Mouse (Mus musculus) MEL (cell line): ENCODE results near the gene Vipr1. TPM values are rescaled to one million over a fixed set of nuclear protein-coding genes. Genes with fewer than 3 reads are reported as not detected.

ENCODE experiments used
- polyA plus RNA-seq, 2 experiments: library from polyadenylated mRNA; stranded (reverse) in 1 of 2; unstranded in 1 of 2; fragments of >175 nt in 1 of 2; fragments of >200 nt in 1 of 2; gene quantifications; 2 replicates each; pipeline versions ENCODE4 v1.2.1 to v1.2.4; 2012; ENCODE audit warnings: low replicate concordance in 2 of 2, low read depth in 1 of 2; ENCODE audit not compliant: insufficient read length in 2 of 2, insufficient read depth in 1 of 2, missing spikeins in 1 of 2
- total RNA-seq: library from RNA; depleted of rRNA; stranded (reverse); fragments of 300-350 nt; gene quantifications from 2 replicates; pipeline ENCODE4 v1.2.3, GENCODE M21; 2012; rRNA removed

The Vipr1 gene
- total and polyA plus RNA-seq, 3 experiments = not detected

Other genes starting within 250 kb of the Vipr1 start
- not detected in 2 replicates for gene Cck, start 147.0 kb upstream of the Vipr1 start, total RNA-seq
- not detected for gene Cck, start 147.0 kb upstream of the Vipr1 start, polyA plus RNA-seq
- gene Lyzl4, start 620 bp upstream of the Vipr1 start, total RNA-seq = not detected in 2 replicates
- gene Lyzl4, start 620 bp upstream of the Vipr1 start, polyA plus RNA-seq = not detected
- 5.9 and 6.6 TPM in 2 replicates for gene Sec22c, start 62.8 kb downstream of the Vipr1 start, total RNA-seq
- 10 to 100 TPM in 1 of 2 experiments, not detected in 1; 10.9 TPM for gene Sec22c, start 62.8 kb downstream of the Vipr1 start, polyA plus RNA-seq
- 37.4 and 47.8 TPM in 2 replicates for gene Ss18l2, start 67.6 kb downstream of the Vipr1 start, total RNA-seq
- 10 to 100 TPM in 1 of 2 experiments, not detected in 1; 48.5 TPM for gene Ss18l2, start 67.6 kb downstream of the Vipr1 start, polyA plus RNA-seq
- gene Nktr, start 76.5 kb downstream of the Vipr1 start, total RNA-seq = 32.0 and 32.4 TPM in 2 replicates
- gene Nktr, start 76.5 kb downstream of the Vipr1 start, polyA plus RNA-seq = 10 to 100 TPM; 34.3 to 70.7 TPM
- gene Zfp651, start 116.6 kb downstream of the Vipr1 start, total RNA-seq = 0.12 TPM in 1 of 2 replicates, not detected in the other
- under 1 TPM in 1 of 2 experiments, not detected in 1; 0.07 TPM for gene Zfp651, start 116.6 kb downstream of the Vipr1 start, polyA plus RNA-seq
- not detected in 2 replicates for gene Klhl40, start 134.9 kb downstream of the Vipr1 start, total RNA-seq
- gene Klhl40, start 134.9 kb downstream of the Vipr1 start, polyA plus RNA-seq = not detected
- not detected in 2 replicates for gene Hhatl, start 149.8 kb downstream of the Vipr1 start, total RNA-seq
- gene Hhatl, start 149.8 kb downstream of the Vipr1 start, polyA plus RNA-seq = not detected
- not detected in 2 replicates for gene Ccdc13, start 196.7 kb downstream of the Vipr1 start, total RNA-seq
- not detected for gene Ccdc13, start 196.7 kb downstream of the Vipr1 start, polyA plus RNA-seq
- 142 and 248 TPM in 2 replicates for gene Higd1a, start 215.6 kb downstream of the Vipr1 start, total RNA-seq
- 100 to 1,000 TPM in 1 of 2 experiments, not detected in 1; 177 TPM for gene Higd1a, start 215.6 kb downstream of the Vipr1 start, polyA plus RNA-seq